ENCODE assay signal across 12 mouse cellular contexts in genomic region chr2:174547207-174547606, GRCm38 (mm10).
A peak's percentile ranks its signal among the peaks of the same experiment; 100 is the strongest.
DNase-seq lines count a peak whose midpoint lies in the region; TF ChIP-seq lines count a peak whose summit lies in the region.
"Had no signal": no experiment of that assay in that cellular context is flagged by ENCODE, and none has a peak within 500 bp of the region (broad histone marks: within the 10 kb centered on the region; RNA-seq: fewer than 3 reads in every experiment).

No protein-coding gene starts in this region.

- no peak overlapping the region for H3K4me3 ChIP-seq in thymus, adult 2 months (ENCODE audit: control insufficient read depth, insufficient read depth, low read length)
- H3K4me3 ChIP-seq in lung, adult 2 months (replicated peaks; ENCODE audit: extremely low read depth, low read depth, low read length), result no peak overlapping the region
- H3K4me3 ChIP-seq: forebrain, embryonic 10.5 days; heart, embryonic 15.5 days; kidney, embryonic 15.5 days; midbrain, embryonic 12.5 days had no signal

- no peak for TF ChIP-seq POLR2A in thymus, adult 2 months (IDR thresholded peaks at IDR 0.05; ENCODE audit: control insufficient read depth, extremely low read depth, insufficient read depth, low read length, poor library complexity)
- no peak for TF ChIP-seq POLR2A in lung, adult 2 months (IDR thresholded peaks at IDR 0.05; ENCODE audit: borderline replicate concordance, extremely low read depth, low read depth, low read length)

- no peak overlapping the region for H3K27ac ChIP-seq in thymus, adult 2 months (ENCODE audit: control insufficient read depth, insufficient read depth, low read length)
- H3K27ac ChIP-seq: forebrain, embryonic 10.5 days; heart, embryonic 15.5 days; kidney, embryonic 15.5 days; midbrain, embryonic 12.5 days had no signal

- H3K36me3 ChIP-seq in thymus, adult 2 months (ENCODE audit: control insufficient read depth, insufficient read depth, low read length), result no peaks in the 10 kb centered on the region
- H3K36me3 ChIP-seq: forebrain, embryonic 10.5 days; heart, embryonic 15.5 days; kidney, embryonic 15.5 days; midbrain, embryonic 12.5 days had no signal

- DNase-seq in adrenal gland, postnatal 10 days, result peak; percentile 68
- DNase-seq in adrenal gland, postnatal 25 days, result no peak
- peak; percentile 5 for DNase-seq in thymus, adult 2 months
- no peak for DNase-seq in thymus, adult 18-20 months
- DNase-seq in lung, adult 2 months, result peak; percentile 18
- peak; percentile 11 to 13 for DNase-seq in thymus, postnatal 36 days
- DNase-seq in heart, adult 11 months, result no peak
- no peak for DNase-seq in cerebellum, adult 8-10 months

- 94% methylated on average over 3 of the region's 3 CpGs for WGBS in thymus, adult 2 months
- 90% methylated on average over 3 of the region's 3 CpGs for WGBS in lung, adult 2 months

- H3K4me1 ChIP-seq in thymus, adult 2 months (replicated peaks; ENCODE audit: control insufficient read depth, insufficient read depth, low read length), result no peaks in the 10 kb centered on the region
- no peaks in the 10 kb centered on the region for H3K4me1 ChIP-seq in lung, adult 2 months (ENCODE audit: control insufficient read depth, insufficient read depth, low read length)
- H3K4me1 ChIP-seq: forebrain, embryonic 10.5 days; heart, embryonic 15.5 days; kidney, embryonic 15.5 days; midbrain, embryonic 12.5 days had no signal

- TF ChIP-seq CTCF in thymus, adult 2 months (IDR thresholded peaks at IDR 0.05; ENCODE audit: borderline replicate concordance, control insufficient read depth, extremely low read depth, insufficient read depth, low read length, poor library complexity), result no peak
- peak; percentile 34; the same call in 1 of the 2 replicates for TF ChIP-seq CTCF in lung, adult 2 months (IDR thresholded peaks at IDR 0.05; ENCODE audit: insufficient read depth, low read length)

- H3K27me3 ChIP-seq in thymus, adult 2 months (ENCODE audit: control insufficient read depth, insufficient read depth, low read length), result no peaks in the 10 kb centered on the region
- H3K27me3 ChIP-seq: heart, embryonic 15.5 days; kidney, embryonic 15.5 days; midbrain, embryonic 12.5 days had no signal

Comparison
In these comparisons a context has a peak if more than half of its experiments do, and no peak if none do; other contexts are left out.
1. DNase-seq: peak in adrenal gland, postnatal 10 days (single experiment), thymus, adult 2 months (single experiment), lung, adult 2 months (single experiment) and thymus, postnatal 36 days (2 of 2); none in adrenal gland, postnatal 25 days (single experiment), thymus, adult 18-20 months (0 of 2), heart, adult 11 months (single experiment) and cerebellum, adult 8-10 months (single experiment).